Mouse (Mus musculus): ENCODE data around the gene Grm1.

- TF ChIP-seq CTCF (IDR thresholded peaks at IDR 0.05; ENCODE audit: control insufficient read depth, insufficient read depth, insufficient read length) (no peak), MYOD1 (IDR thresholded peaks at IDR 0.05; ENCODE audit: control insufficient read depth, insufficient read length, low read depth) (no peak), MAX (IDR thresholded peaks at IDR 0.05) (no peak), MYOG (IDR thresholded peaks at IDR 0.05; ENCODE audit: control insufficient read depth, extremely low read depth, insufficient read length) (no peak)
Measured at GRCm38 (mm10) chr10:10761274-10761673, 320.9 kb downstream of the Grm1 start.
